ENCODE assay signal across 8 mouse cellular contexts in the genomic region with DNA sequence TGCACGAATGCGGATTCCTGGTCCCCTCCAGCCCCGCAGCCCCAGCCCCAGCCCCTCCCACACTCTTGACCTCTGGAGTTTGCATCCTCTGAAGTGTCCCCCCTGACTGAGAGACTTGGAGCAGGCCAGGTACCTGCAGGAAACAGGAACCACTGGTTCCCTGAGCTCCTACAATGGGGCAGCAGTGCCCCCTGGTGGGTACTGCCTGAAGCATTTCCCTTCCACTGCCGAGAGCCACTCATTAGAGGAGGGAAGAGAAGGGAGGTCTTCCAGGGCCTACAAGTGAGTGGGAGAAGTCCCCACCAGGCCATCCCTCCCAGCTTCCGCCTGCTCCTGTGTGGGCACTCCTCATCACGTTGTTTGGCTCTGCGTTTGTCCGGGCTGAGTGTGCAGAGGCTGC. TPM values are rescaled to one million over a fixed set of nuclear protein-coding genes. Genes with fewer than 3 reads are reported as not detected.
A peak's percentile ranks its signal among the peaks of the same experiment; 100 is the strongest.
DNase-seq lines count a peak whose midpoint lies in the region; ATAC-seq lines count a peak whose summit lies in the region.

No protein-coding gene starts in this region.

- intact Hi-C loops in gastrocnemius, postnatal 14 days (cut with DNase I; ENCODE audit: low total_unique reads): loop anchor here (2.0 to 10.0 kb wide), 2 partner anchors 202 to 344 kb away; no protein-coding TSS in a partner anchor
- intact Hi-C loops in left cerebral cortex, postnatal 4 days (cut with DNase I): loop anchor here (2.0 to 10.0 kb wide), 2 partner anchors 202 to 514 kb away; no protein-coding TSS in a partner anchor

- WGBS in intestine, embryonic 16.5 days: 8% methylated on average over 8 of the region's 8 CpGs
- WGBS in midbrain, embryonic 14.5 days: 10% methylated on average over 8 of the region's 8 CpGs

- no peaks in the 10 kb centered on the region for H3K27me3 ChIP-seq in intestine, embryonic 16.5 days (replicated peaks; ENCODE audit: control insufficient read depth, insufficient read depth, low read length)
- no peaks in the 10 kb centered on the region for H3K27me3 ChIP-seq in midbrain, embryonic 14.5 days (ENCODE audit: control insufficient read depth, insufficient read depth, low read length)

- no peak overlapping the region for H3K4me3 ChIP-seq in intestine, embryonic 16.5 days (ENCODE audit: low read length)
- no peak overlapping the region for H3K4me3 ChIP-seq in midbrain, embryonic 14.5 days (replicated peaks; ENCODE audit: low read depth, low read length)

- H3K4me1 ChIP-seq in intestine, embryonic 16.5 days (ENCODE audit: control insufficient read depth, insufficient read depth, low read length): peaks cover 6% of the 10 kb centered on the region
- H3K4me1 ChIP-seq in midbrain, embryonic 14.5 days (ENCODE audit: control insufficient read depth, insufficient read depth, low read length): no peaks in the 10 kb centered on the region

- no peaks in the 10 kb centered on the region for H3K9me3 ChIP-seq in intestine, embryonic 16.5 days (ENCODE audit: control insufficient read depth, low read length)
- no peaks in the 10 kb centered on the region for H3K9me3 ChIP-seq in midbrain, embryonic 14.5 days (ENCODE audit: control insufficient read depth, low read length)

- H3K27ac ChIP-seq in intestine, embryonic 16.5 days (ENCODE audit: low read length): no peak overlapping the region
- no peak overlapping the region for H3K27ac ChIP-seq in midbrain, embryonic 14.5 days (replicated peaks; ENCODE audit: low read depth, low read length)

- peaks cover 3% of the 10 kb centered on the region; the same call in 1 of the 2 replicates for H3K36me3 ChIP-seq in intestine, embryonic 16.5 days (ENCODE audit: control insufficient read depth, insufficient read depth, low read length)
- H3K36me3 ChIP-seq in midbrain, embryonic 14.5 days (ENCODE audit: control insufficient read depth, insufficient read depth, low read length): no peaks in the 10 kb centered on the region

- peak; percentile 47 for ATAC-seq in intestine, embryonic 16.5 days
- peak; percentile 69 for ATAC-seq in midbrain, embryonic 14.5 days (ENCODE audit: low FRiP score, low TSS enrichment)

- peak; percentile 78 for DNase-seq in layer of hippocampus, adult 11-12 months (ENCODE audit: low spot score)
- no peak for DNase-seq in layer of hippocampus, adult 9-10 months (ENCODE audit: low spot score)
- peak; percentile 91 for DNase-seq in embryo, embryonic 10.5 days (ENCODE audit: low spot score)
- DNase-seq in gastrocnemius, postnatal 14 days: peak; percentile 69
- peak; percentile 86 for DNase-seq in left cerebral cortex, postnatal 4 days
- DNase-seq in midbrain, embryonic 14.5 days: peak; percentile 92
- peak; percentile 37 to 73 for DNase-seq in spleen, adult 18-20 months

- H3K9ac ChIP-seq in intestine, embryonic 16.5 days (ENCODE audit: low read depth, low read length): no peak overlapping the region
- no peak overlapping the region for H3K9ac ChIP-seq in midbrain, embryonic 14.5 days (replicated peaks; ENCODE audit: low read length)

- no peak overlapping the region for H3K4me2 ChIP-seq in intestine, embryonic 16.5 days (ENCODE audit: low read depth, low read length)
- no peak overlapping the region for H3K4me2 ChIP-seq in midbrain, embryonic 14.5 days (ENCODE audit: low read length)

RNA-seq across cellular contexts. Expression of gene Cd82, which starts 44.5 kb away (rescaled TPM):
- 10 to 100 TPM; 15.6 to 26.3 TPM for total RNA-seq in gastrocnemius, postnatal 14 days (2021)
- 171 and 180 TPM in 2 replicates for polyA plus RNA-seq in intestine, embryonic 16.5 days (2015; fragmentation: Nextera tagmentation; extraction: Ambion mirVana)
- 10 to 100 TPM; 15.4 to 17.4 TPM for total RNA-seq in left cerebral cortex, postnatal 4 days (2021)
- 12.6 and 14.1 TPM in 2 replicates for polyA plus RNA-seq in midbrain, embryonic 14.5 days (2014; fragmentation: Nextera tagmentation; extraction: Ambion mirVana)
